Mouse (Mus musculus): ENCODE data around the gene Agap1.

Agap1 gene

GRCm38 (mm10) chr1:89724555-89724954 is 269.9 kb downstream of the Agap1 start:
- no peak for DNase-seq

- DNase-seq = no peak
Observed at GRCm38 (mm10) chr1:89724957-89725356, 270.4 kb downstream of the Agap1 start.

- no peak for DNase-seq
Observed at GRCm38 (mm10) chr1:89728481-89728880, 273.9 kb downstream of the Agap1 start.

DNA sequence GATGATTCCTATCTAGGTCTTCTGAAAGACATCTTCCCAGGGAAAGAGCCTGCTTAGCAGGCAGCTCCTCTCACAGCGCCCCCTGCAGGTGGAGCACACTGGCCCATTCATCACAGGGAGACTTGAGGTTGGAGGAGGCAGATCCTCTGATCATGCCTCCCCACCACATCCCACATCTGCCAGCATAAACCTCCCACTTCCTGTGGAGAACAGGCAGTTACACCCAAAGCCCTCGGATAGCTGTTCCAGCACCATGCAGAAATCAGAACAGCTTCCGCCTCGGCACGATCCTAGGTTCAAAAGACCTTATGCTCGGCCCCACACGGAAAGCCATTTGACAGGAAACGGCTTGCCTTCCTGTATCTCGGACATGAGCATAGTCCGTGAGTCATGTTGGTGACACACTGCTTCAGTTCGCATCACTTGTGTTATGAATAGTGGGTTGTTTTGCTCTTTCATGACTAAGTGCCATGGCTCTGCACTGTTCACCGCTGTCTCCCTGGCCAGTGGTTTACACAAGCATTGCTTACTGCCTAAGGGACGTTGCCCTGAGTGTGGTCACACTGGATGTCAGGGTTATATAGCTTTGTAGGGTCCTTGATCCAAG is 276.1 kb downstream of the Agap1 start:
- DNase-seq = no peak

DNA sequence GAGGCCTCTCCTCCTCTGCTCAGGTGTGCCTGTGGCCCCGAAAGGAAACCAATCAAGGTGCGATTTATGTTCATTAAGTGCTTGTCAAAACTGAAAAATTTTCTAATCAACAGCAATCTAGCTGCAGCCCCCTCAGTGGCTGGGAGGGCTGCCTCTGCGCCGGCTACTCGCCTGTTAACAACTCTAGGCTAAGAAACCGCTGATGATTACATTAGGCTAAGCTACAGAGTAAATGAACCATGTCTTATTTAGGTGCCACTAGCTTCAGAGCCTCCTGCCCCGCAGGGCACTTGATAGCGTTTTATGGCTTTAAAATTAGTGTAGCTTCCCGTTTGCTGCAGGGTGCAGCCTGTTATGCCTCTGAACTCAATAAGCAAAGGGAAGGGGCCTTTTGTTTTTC is 279.8 kb downstream of the Agap1 start:
- no peak for DNase-seq

DNA sequence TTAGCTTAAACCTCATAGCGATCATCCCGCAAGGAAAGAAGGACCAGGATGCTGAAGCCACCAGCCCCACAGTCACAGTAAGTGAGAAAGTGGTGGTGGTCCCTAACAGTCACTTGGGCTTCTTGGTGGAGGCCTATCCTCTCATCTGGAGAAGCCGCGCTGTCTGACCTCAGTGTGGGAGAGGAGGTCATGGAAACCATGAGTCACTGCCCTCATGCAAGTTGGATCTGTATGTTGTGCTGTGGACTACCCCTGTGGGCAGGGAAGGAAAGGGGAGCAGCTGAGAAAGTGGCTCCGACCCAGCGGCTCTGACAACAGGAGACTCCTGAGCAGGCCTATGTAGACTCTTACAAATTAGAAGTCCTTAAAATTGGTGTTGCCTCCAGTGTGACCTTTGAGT is 280.5 kb downstream of the Agap1 start:
- DNase-seq = no peak

DNA sequence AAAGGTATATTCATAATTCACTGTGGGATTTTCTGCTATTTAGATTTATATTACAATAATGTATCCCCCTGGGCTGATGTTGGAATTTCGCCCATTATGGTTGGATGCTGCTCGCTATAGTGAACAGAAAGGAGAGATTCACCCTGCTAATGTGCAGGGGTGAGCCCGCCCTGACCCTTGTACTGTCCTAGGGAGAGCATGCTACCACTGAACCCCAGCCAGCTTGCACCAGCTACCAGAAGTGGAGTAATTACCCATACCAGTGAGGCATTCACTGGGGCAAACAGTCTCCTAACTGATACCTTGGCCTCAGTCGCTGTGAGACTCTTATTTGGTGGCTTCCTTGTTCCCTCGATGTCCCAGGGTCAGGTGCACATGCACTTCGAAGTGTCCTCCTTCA is 281.4 kb downstream of the Agap1 start:
- DNase-seq = no peak

DNA sequence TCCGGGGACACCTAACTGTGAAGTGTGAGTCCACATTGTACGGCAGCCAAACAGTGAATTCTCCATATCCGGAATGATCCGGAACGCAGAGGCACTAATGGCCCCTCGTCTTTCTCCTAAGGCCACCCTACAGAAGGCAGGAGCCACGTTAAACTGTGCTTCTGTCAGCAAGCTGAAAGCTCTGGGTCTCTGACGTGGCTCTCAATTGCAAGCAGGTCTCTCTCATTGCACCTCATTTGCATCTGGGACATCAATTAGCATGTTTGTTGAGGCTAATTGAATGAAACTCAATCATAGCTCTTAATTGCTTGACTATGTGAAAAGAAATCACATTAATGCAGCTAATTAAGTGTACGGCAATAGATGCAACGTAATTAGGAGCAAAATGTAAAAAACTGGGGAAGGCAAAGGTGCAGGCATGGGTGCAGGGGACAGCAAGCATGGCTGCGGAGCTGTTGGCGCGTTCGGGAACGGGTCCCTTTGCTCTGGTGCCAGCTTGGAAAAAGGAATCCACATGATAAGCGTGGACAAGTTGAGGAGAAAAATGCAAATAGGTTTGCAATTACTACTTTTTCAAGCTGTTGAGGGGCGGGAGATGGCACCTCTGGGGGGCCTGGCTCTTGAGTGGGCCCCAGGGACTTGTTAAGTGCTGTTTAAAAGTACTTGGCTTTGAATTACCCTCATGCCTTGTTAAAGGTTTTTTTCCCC is 284.6 kb downstream of the Agap1 start:
- no peak for DNase-seq

DNA sequence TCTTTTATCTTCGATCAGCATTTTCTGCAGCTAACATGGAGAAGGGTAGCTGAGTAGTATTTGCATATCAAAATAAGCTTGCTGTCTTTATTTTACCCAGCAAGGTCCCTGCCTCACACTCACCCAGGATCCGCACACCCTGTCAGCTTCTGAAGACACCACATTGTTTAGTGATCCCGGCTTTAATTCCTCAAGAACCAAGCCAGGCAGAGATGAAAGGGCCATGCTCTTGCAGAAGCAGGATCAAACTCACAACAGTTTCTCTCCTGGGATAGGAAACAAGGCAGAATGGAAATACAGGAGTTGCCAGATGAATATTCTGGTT is 285.1 kb downstream of the Agap1 start:
- DNase-seq = no peak

DNA sequence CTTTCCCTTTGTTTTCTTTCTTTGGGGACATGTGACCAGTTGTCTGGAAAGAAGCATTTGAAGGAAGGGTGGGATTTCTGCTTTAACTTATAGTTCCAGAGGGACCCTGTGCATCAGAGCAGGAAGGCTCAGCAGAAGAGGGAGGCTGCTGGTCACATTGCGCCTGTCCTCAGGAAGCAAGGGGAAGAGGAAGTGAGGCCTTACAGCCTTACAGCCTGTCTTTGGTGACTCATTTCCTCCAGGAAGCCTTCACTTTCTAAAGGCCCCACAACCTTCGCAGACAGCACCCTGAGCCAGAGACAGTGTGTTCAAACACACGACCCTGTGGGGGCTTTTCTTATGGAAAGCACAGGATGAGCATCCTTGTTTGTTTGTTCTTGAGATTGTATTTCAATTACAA is 287.8 kb downstream of the Agap1 start:
- DNase-seq = no peak

DNA sequence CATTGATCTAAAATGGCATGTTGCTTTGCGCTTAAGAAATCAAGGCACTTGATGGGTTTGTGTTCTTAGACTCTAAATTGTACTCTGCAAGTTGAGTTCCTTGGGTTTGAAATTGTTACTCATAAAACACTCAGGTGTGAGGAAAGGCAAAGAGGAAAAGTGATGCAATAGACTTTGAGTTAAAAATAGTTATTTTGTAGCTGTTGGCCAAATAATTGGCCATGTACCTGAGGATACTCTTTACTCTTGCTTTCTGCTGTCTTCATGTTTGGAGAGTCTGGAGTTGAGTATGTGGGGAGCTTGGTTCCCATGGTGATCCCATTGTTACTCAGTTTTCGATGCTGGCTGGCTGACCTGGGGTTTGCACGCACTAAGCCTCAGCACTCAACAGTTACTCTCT is 291.6 kb downstream of the Agap1 start:
- DNase-seq = no peak

DNA sequence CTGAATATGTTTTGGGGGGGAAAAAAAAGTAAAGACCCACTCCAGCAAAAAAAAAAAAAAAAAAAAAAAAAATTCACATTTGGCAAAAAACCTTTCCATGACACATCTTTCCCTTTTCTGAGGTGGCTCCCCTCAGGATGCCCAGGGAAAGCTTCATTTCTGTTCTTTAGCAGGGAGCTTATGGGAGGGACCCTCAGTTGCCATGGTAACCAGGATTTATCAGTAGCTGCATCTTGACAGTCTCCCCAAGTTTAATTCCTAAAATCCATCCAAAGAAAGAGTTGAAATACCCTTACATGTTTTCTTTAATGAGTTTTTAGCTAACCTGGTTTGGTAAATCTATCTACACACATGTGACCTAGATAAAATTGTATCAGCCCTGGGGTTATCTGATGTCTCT is 295.1 kb downstream of the Agap1 start:
- no peak for DNase-seq

DNA sequence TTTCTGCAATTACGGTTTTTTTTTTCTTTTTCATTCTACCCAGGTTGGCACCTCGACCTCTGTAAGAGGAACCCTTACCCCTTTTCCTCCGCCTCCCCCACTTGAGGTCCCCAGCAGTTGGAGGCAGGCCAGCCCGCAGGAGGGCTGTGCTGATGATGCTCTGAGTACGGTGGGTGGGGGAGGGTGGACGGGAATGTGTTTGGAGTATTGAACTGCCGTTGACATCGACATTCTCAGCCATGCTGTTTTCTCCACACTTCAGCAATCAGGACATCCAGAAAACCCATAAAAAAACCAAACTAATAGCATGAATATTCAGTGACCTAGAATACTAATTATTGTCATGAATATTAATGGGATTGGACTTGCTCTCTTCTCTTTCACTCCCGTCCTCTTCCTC is 295.9 kb downstream of the Agap1 start:
- DNase-seq = no peak

- no peak for DNase-seq
Observed at GRCm38 (mm10) chr1:89750921-89751320, 296.3 kb downstream of the Agap1 start.

GRCm38 (mm10) chr1:89751344-89751743 is 296.7 kb downstream of the Agap1 start:
- no peak for DNase-seq

- no peak for DNase-seq
Observed at GRCm38 (mm10) chr1:89752659-89753058, 298.1 kb downstream of the Agap1 start.

GRCm38 (mm10) chr1:89755358-89755757 is 300.8 kb downstream of the Agap1 start:
- DNase-seq = no peak

DNA sequence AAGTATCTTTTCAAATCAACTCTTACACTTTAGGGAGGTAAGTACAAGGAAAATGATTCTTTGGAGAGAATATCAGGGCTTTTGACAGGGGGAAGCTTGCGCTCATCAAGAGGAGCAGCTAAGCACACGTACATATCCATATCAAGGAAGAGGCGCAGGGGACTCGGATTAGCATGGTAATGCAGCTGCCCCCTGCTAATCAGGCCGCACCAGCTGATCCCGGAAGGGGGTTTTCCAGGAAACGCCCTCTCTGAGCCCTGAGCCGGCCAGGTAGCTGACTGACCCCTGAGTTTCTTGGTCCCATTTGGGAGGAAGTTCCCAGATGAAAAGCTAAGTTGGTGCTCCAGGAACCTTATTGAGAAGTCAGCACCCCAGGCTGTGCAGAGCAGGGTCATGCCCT is 301.8 kb downstream of the Agap1 start:
- no peak for DNase-seq

- DNase-seq = no peak
Observed at GRCm38 (mm10) chr1:89757545-89757944, 302.9 kb downstream of the Agap1 start.

GRCm38 (mm10) chr1:89763912-89764311 is 309.3 kb downstream of the Agap1 start:
- DNase-seq = no peak

DNA sequence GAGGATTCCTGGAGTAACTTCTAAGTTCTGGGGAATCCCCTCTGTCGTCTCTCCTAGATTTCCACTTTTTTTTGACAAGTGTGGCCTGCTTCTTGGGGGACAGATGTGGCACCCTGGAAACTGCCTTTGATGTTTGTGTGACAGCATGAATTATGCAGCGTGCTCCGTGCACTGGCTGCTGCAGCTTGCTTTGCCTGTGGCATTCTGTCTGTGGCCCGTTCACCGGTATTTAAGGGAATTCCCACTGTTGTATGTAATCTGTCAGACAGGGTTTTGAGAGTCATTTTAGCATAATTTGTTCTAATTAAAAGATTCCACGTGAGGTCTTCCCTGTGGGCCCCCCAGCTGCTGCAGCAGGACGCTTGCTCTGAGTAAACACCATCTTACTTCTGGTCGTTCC is 312.3 kb downstream of the Agap1 start:
- DNase-seq = no peak

DNA sequence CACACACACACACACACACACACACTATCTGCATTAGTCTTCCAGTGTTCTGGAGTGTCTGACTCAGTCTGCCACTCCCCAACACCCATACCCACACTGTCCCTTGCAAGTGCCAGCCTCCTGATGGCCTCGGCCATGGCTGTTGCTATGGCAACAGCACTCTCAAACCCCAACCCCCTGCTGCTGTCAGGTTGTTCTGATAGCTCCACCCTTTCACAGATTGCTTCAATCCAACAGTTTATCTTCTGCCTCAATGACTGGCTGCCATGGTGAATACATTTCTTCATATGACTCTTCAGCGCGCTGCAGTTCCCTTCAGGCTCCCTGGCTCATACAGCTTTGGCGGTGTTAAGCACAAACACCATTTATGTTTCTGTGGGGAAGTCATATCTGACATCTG is 315.0 kb downstream of the Agap1 start:
- DNase-seq = no peak

GRCm38 (mm10) chr1:89770298-89770697 is 315.7 kb downstream of the Agap1 start:
- DNase-seq = no peak

- DNase-seq = no peak
Observed at GRCm38 (mm10) chr1:89775750-89776149, 321.1 kb downstream of the Agap1 start.

GRCm38 (mm10) chr1:89780675-89781074 is 326.1 kb downstream of the Agap1 start:
- DNase-seq = no peak
